Mouse (Mus musculus) inflammation-experienced regulatory T-cells, adult 6 months (primary cell): ENCODE measurements around the gene Gpbp1. TPM values are rescaled to one million over a fixed set of nuclear protein-coding genes. Genes with fewer than 3 reads are reported as not detected.

Experiments used
- polyA plus RNA-seq, 3 experiments: library from polyadenylated mRNA; unstranded; fragments of 100-300 nt; shearing (Covaris generic); gene quantifications; one replicate each; pipeline ENCODE4 v1.2.1; 2017

The Gpbp1 gene
- polyA plus RNA-seq, 3 experiments from 2014 or later, result 156 to 170 (median 170) TPM

Other genes starting within 250 kb of the Gpbp1 start
- gene Actbl2, start 235.1 kb downstream of the Gpbp1 start, polyA plus RNA-seq, result under 1 TPM in 2 of 3 experiments, not detected in 1; 0.20 to 0.77 TPM
- not detected for gene Gm49496, start 59.8 kb upstream of the Gpbp1 start, polyA plus RNA-seq
- gene Gm10198, start 102.7 kb upstream of the Gpbp1 start, polyA plus RNA-seq, result not detected
- gene Mier3, start 190.9 kb upstream of the Gpbp1 start, polyA plus RNA-seq, result 10 to 100 TPM; 15.0 to 19.9 (median 17.1) TPM